Mouse (Mus musculus): ENCODE results near the gene Pet117. TPM values are rescaled to one million over a fixed set of nuclear protein-coding genes. Genes with fewer than 3 reads are reported as not detected.

Pet117 gene
- 1.6 and 2.5 TPM in 2 replicates for polyA plus RNA-seq (2015; fragmentation: Nextera tagmentation; extraction: Ambion mirVana)

GRCm38 (mm10) chr2:144368400-144369019 lies at the start of gene Pet117, which contains the start of gene Kat14:
Gene Pet117 (plus strand): TSS chr2:144368996.
Gene Kat14 (plus strand): TSS chr2:144368983.
- peaks cover 5% of the 10 kb centered on the region for H3K4me1 ChIP-seq (ENCODE audit: insufficient read depth, low read depth, low read length)
- DNase-seq (ENCODE audit: low spot score): peak; percentile 98
- peak; percentile 96 for ATAC-seq
- H3K36me3 ChIP-seq (ENCODE audit: insufficient read depth, low read length): peaks cover 4% of the 10 kb centered on the region; the same call in 1 of the 2 replicates
- H3K9ac ChIP-seq (replicated peaks; ENCODE audit: low read depth): peak within 1 kb of the TSS; percentile 76
- 5% methylated on average over 38 of the region's 38 CpGs for WGBS
- peak within 1 kb of the TSS; percentile 70 for H3K4me2 ChIP-seq (replicated peaks; ENCODE audit: low read depth, low read length)
- peak within 1 kb of the TSS; percentile 84 for H3K4me3 ChIP-seq (ENCODE audit: low read depth, low read length)
- TF ChIP-seq EP300 (IDR thresholded peaks at IDR 0.05): 0 out of 2 replicates have a peak, but pooled peaks have one; percentile 45
- TF ChIP-seq CTCF (IDR thresholded peaks at IDR 0.05): peak; percentile 6; the same call in 1 of the 2 replicates
- H3K9me3 ChIP-seq (ENCODE audit: low read length): no peaks in the 10 kb centered on the region
- no peaks in the 10 kb centered on the region for H3K27me3 ChIP-seq (replicated peaks; ENCODE audit: insufficient read depth, low read length)
- peak within 1 kb of the TSS; percentile 92 for H3K27ac ChIP-seq (ENCODE audit: low read length)

DNA sequence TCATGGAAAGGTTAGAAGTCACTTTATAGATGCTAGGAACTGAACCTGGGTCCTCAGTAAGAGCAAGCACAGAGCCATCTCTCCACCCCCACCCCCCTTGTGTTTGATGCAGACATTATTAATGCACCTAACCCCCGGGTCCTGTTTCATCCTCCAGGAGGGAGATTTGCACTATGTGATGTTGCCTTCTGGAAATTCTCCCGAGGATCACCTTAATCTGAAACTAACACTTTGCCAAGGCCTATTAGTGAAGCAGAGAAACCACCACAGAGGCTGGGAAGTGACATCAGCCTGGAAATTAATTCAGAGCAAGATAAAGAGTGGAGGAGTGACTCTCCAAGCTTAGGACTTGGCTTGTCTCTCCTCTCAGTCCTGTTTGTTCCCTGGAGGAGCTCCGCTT lies 44.6 kb upstream of the Pet117 start:
- 62% methylated on average over 3 of the region's 3 CpGs for WGBS
- no peak for DNase-seq (ENCODE audit: low spot score)

DNA sequence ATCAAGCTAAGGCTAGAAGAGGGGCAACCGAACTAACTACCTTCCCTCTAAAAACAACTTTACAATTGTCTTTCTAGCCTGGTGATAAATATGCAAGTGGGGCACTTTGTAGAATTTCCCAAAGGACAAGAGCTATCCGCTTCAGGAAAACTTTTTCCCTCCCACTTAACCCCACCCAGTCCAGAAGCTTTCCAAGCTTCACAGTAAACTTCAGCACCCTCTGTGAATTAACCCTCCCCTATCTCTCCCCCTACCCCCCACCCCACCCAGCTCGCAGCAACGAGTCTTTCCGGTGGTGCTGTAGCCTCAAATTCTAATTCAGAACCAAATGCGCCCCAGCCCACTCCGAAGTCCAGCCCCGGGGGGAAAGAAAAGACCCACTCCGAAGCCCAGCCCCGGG lies 39.3 kb upstream of the Pet117 start:
- Histone ChIP-seq H3K9ac (replicated peaks; ENCODE audit: low read depth) (no peak overlapping the region), H3K4me1 (ENCODE audit: insufficient read depth, low read depth, low read length) (peaks cover 5% of the 10 kb centered on the region; the same call in 1 of the 2 replicates), H3K27me3 (replicated peaks; ENCODE audit: insufficient read depth, low read length) (peaks cover 27% of the 10 kb centered on the region), H3K9me3 (ENCODE audit: low read length) (no peaks in the 10 kb centered on the region), H3K36me3 (ENCODE audit: insufficient read depth, low read length) (no peaks in the 10 kb centered on the region), H3K27ac (ENCODE audit: low read length) (no peak overlapping the region), H3K4me2 (replicated peaks; ENCODE audit: low read depth, low read length) (peak overlapping the region; percentile 96), H3K4me3 (ENCODE audit: low read depth, low read length) (no peak overlapping the region)
- 3% methylated on average over 7 of the region's 10 CpGs for WGBS
- ATAC-seq (no peak), DNase-seq (ENCODE audit: low spot score) (no peak)
- no peak for TF ChIP-seq EP300 (IDR thresholded peaks at IDR 0.05)
- no peak for TF ChIP-seq CTCF (IDR thresholded peaks at IDR 0.05)

More for the DNA sequence above, 44.6 kb upstream of the Pet117 start:
- no peaks in the 10 kb centered on the region for H3K36me3 ChIP-seq (ENCODE audit: insufficient read depth, low read length)
- H3K9me3 ChIP-seq (ENCODE audit: low read length): no peaks in the 10 kb centered on the region
- no peaks in the 10 kb centered on the region for H3K4me1 ChIP-seq (ENCODE audit: insufficient read depth, low read depth, low read length)
- no peak overlapping the region for H3K4me3 ChIP-seq (ENCODE audit: low read depth, low read length)
- H3K9ac ChIP-seq (replicated peaks; ENCODE audit: low read depth): no peak overlapping the region
- no peak overlapping the region for H3K4me2 ChIP-seq (replicated peaks; ENCODE audit: low read depth, low read length)
- no peak for ATAC-seq
- TF ChIP-seq CTCF (IDR thresholded peaks at IDR 0.05): no peak
- no peak for TF ChIP-seq EP300 (IDR thresholded peaks at IDR 0.05)
- H3K27me3 ChIP-seq (replicated peaks; ENCODE audit: insufficient read depth, low read length): no peaks in the 10 kb centered on the region
- H3K27ac ChIP-seq (ENCODE audit: low read length): no peak overlapping the region

GRCm38 (mm10) chr2:144329937-144330336 lies 38.9 kb upstream of the Pet117 start:
- Histone ChIP-seq H3K27ac (ENCODE audit: low read length) (no peak overlapping the region), H3K4me2 (replicated peaks; ENCODE audit: low read depth, low read length) (peak overlapping the region; percentile 96), H3K4me1 (ENCODE audit: insufficient read depth, low read depth, low read length) (peaks cover 5% of the 10 kb centered on the region; the same call in 1 of the 2 replicates), H3K4me3 (ENCODE audit: low read depth, low read length) (peak overlapping the region; percentile 63; the same call in 1 of the 2 replicates), H3K9me3 (ENCODE audit: low read length) (no peaks in the 10 kb centered on the region), H3K9ac (replicated peaks; ENCODE audit: low read depth) (no peak overlapping the region), H3K27me3 (replicated peaks; ENCODE audit: insufficient read depth, low read length) (peaks cover 27% of the 10 kb centered on the region), H3K36me3 (ENCODE audit: insufficient read depth, low read length) (no peaks in the 10 kb centered on the region)
- no peak for ATAC-seq
- TF ChIP-seq CTCF (IDR thresholded peaks at IDR 0.05) (no peak), EP300 (IDR thresholded peaks at IDR 0.05) (no peak)
- 4% methylated on average over 10 of the region's 10 CpGs for WGBS
- no peak for DNase-seq (ENCODE audit: low spot score)

DNA sequence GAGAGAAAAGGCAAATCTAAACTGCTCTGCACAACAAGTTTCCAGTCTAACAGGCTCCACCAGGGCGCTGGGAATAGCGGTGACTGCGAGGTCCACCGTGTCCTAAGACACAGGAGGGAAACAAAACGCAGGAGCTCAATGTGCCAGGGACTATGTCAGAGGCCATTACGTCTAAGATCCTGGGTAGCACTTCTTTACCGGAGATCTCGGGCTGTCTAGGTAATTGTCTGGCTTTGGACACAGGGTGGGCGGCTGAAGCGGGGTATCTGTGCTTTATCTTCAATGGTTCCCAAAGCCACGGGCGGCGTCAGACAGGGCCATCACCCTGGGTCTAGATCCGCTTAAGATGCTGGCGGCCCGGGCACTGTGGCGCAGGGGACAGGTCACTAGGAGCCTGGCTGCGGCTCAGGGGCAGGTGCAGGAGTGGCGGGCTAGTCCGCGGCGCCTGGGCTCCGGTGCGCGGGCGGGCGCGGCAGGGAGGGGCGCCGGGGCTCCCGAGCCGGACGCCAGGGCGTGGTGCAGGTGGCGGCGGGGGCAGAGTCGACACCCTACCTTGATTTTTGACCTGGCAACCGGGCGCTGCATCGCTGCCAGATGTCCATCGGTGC lies 38.3 kb upstream of the Pet117 start:
- Histone ChIP-seq H3K27ac (ENCODE audit: low read length) (no peak overlapping the region), H3K4me2 (replicated peaks; ENCODE audit: low read depth, low read length) (peak overlapping the region; percentile 96), H3K36me3 (ENCODE audit: insufficient read depth, low read length) (no peaks in the 10 kb centered on the region), H3K4me3 (ENCODE audit: low read depth, low read length) (peak overlapping the region; percentile 63), H3K9me3 (ENCODE audit: low read length) (no peaks in the 10 kb centered on the region), H3K9ac (replicated peaks; ENCODE audit: low read depth) (peak overlapping the region; percentile 32; the same call in 1 of the 2 replicates), H3K27me3 (replicated peaks; ENCODE audit: insufficient read depth, low read length) (peaks cover 27% of the 10 kb centered on the region), H3K4me1 (ENCODE audit: insufficient read depth, low read depth, low read length) (peaks cover 5% of the 10 kb centered on the region; the same call in 1 of the 2 replicates)
- ATAC-seq: peak; percentile 61
- no peak for TF ChIP-seq EP300 (IDR thresholded peaks at IDR 0.05)
- TF ChIP-seq CTCF (IDR thresholded peaks at IDR 0.05): no peak
- WGBS: 2% methylated on average over 40 of the region's 41 CpGs
- DNase-seq (ENCODE audit: low spot score): peak; percentile 21

GRCm38 (mm10) chr2:144330960-144331371 lies 37.8 kb upstream of the Pet117 start:
- Histone ChIP-seq H3K4me3 (ENCODE audit: low read depth, low read length) (peak overlapping the region; percentile 63), H3K9ac (replicated peaks; ENCODE audit: low read depth) (peak overlapping the region; percentile 32; the same call in 1 of the 2 replicates), H3K27ac (ENCODE audit: low read length) (0 out of 2 replicates have a peak overlapping the region, but pooled peaks have one; percentile 26), H3K27me3 (replicated peaks; ENCODE audit: insufficient read depth, low read length) (peaks cover 27% of the 10 kb centered on the region), H3K4me2 (replicated peaks; ENCODE audit: low read depth, low read length) (peak overlapping the region; percentile 96), H3K36me3 (ENCODE audit: insufficient read depth, low read length) (no peaks in the 10 kb centered on the region), H3K4me1 (ENCODE audit: insufficient read depth, low read depth, low read length) (peaks cover 5% of the 10 kb centered on the region; the same call in 1 of the 2 replicates), H3K9me3 (ENCODE audit: low read length) (no peaks in the 10 kb centered on the region)
- ATAC-seq: peak; percentile 60
- TF ChIP-seq CTCF (IDR thresholded peaks at IDR 0.05) (no peak), EP300 (IDR thresholded peaks at IDR 0.05) (no peak)
- peak; percentile 32 for DNase-seq (ENCODE audit: low spot score)
- WGBS: under 1% methylated on average over 28 of the region's 50 CpGs
